Comparison of ENCODE assay signal across 13 mouse cellular contexts in genomic region chr19:53340423-53340822, GRCm38 (mm10). TPM values are rescaled to one million over a fixed set of nuclear protein-coding genes. Genes with fewer than 3 reads are reported as not detected.
A peak's percentile ranks its signal among the peaks of the same experiment; 100 is the strongest.
DNase-seq lines count a peak whose midpoint lies in the region; ATAC-seq and TF ChIP-seq lines count a peak whose summit lies in the region.
"Had no signal": no experiment of that assay in that cellular context is flagged by ENCODE, and none has a peak within 500 bp of the region (broad histone marks: within the 10 kb centered on the region; RNA-seq: fewer than 3 reads in every experiment).

No protein-coding gene starts in this region.

- H3K4me2 ChIP-seq in CH12.LX (ENCODE audit: insufficient read depth, low read depth, poor library complexity, severe bottlenecking) = peak overlapping the region; percentile 71
- H3K4me2 ChIP-seq in liver, embryonic 12.5 days = 0 out of 2 replicates have a peak overlapping the region, but pooled peaks have one; percentile 6
- H3K4me2 ChIP-seq: embryonic facial prominence, embryonic 13.5 days; stomach, embryonic 15.5 days had no signal

- H3K4me3 ChIP-seq in CH12.LX (replicated peaks in 1 of 3; ENCODE audit: low read depth in 2 of 3, low read length in 2 of 3, poor library complexity in 1 of 3) = peak overlapping the region in 1 of 3 experiments; percentile 36
- H3K4me3 ChIP-seq in liver, embryonic 12.5 days = no peak overlapping the region
- H3K4me3 ChIP-seq: embryonic facial prominence, embryonic 13.5 days; stomach, embryonic 15.5 days had no signal

- in situ Hi-C loops in CH12.LX (cut with MboI; ENCODE audit: low pct_ligation_motif_present, low pct_unique_long_range_greater_than_20kb, low sequenced_read_pairs) = loop anchor here (25.0 kb wide), 1 partner anchor 328 kb away; no protein-coding TSS in a partner anchor

- no peak for TF ChIP-seq EP300 in CH12.LX (IDR thresholded peaks at IDR 0.05; ENCODE audit: low read length)

- no peak for TF ChIP-seq POLR2A in CH12.LX (IDR thresholded peaks at IDR 0.05; ENCODE audit: low read depth, low read length)

- 0 out of 2 replicates have a peak, but pooled peaks cover 2% of the 10 kb centered on the region for H3K79me2 ChIP-seq in CH12.LX (replicated peaks; ENCODE audit: control insufficient read depth, extremely low read depth, insufficient read depth, poor library complexity, severe bottlenecking)

- H3K9me3 ChIP-seq in CH12.LX (replicated peaks; ENCODE audit: low read length) = peaks cover 2% of the 10 kb centered on the region
- H3K9me3 ChIP-seq in liver, embryonic 12.5 days (replicated peaks) = no peaks in the 10 kb centered on the region
- H3K9me3 ChIP-seq: embryonic facial prominence, embryonic 13.5 days; stomach, embryonic 15.5 days had no signal

- peaks cover 2 to 11% of the 10 kb centered on the region in 2 experiments; a peak in 3 of 4 replicates for H3K4me1 ChIP-seq in CH12.LX (ENCODE audit: control insufficient read depth in 1 of 2, insufficient read depth in 2 of 2)
- H3K4me1 ChIP-seq in liver, embryonic 12.5 days = peaks cover 19% of the 10 kb centered on the region
- H3K4me1 ChIP-seq: stomach, embryonic 15.5 days had no signal

- peak; percentile 34 for DNase-seq in heart, postnatal 4 days
- DNase-seq in heart, postnatal 25 days (ENCODE audit: low spot score) = no peak
- peak; percentile 72 for DNase-seq in CH12.LX (ENCODE audit: extremely low read depth)
- DNase-seq in kidney, adult 11 months = peak; percentile 79
- DNase-seq in frontal cortex, postnatal 36 days (ENCODE audit: low spot score in 2 of 2) = no peak
- DNase-seq in layer of hippocampus, postnatal 14 days (ENCODE audit: low spot score in 2 of 2) = no peak
- no peak for DNase-seq in left cerebral cortex, adult 18-20 months (ENCODE audit: low spot score in 2 of 2)

- ATAC-seq in liver, embryonic 12.5 days = no peak

- dilution Hi-C loops in CH12.LX (cut with MboI; ENCODE audit: extremely low pct_ligation_motif_present, extremely low pct_unique_long_range_greater_than_20kb, low sequenced_read_pairs) = no loop called here

- peaks cover 0 to 15% of the 10 kb centered on the region in 2 experiments for H3K36me3 ChIP-seq in CH12.LX (replicated peaks in 1 of 2; ENCODE audit: control insufficient read depth in 1 of 2, insufficient read depth in 1 of 2, low read length in 1 of 2)
- peaks cover 32% of the 10 kb centered on the region for H3K36me3 ChIP-seq in liver, embryonic 12.5 days

- intact Hi-C loops in heart, postnatal 25 days (cut with DNase I) = no loop called here

- no peak for TF ChIP-seq CTCF in CH12.LX (conservative IDR thresholded peaks at IDR 0.05 in 1 of 2, IDR thresholded peaks at IDR 0.05 in 1 of 2; ENCODE audit: low read depth in 2 of 2, low read length in 2 of 2)

- no peak overlapping the region for H3K27ac ChIP-seq in CH12.LX (ENCODE audit: insufficient read depth, low read depth)
- H3K27ac ChIP-seq in liver, embryonic 12.5 days = no peak overlapping the region
- H3K27ac ChIP-seq: stomach, embryonic 15.5 days had no signal

- no peaks in the 10 kb centered on the region for H3K27me3 ChIP-seq in CH12.LX (replicated peaks)
- H3K27me3 ChIP-seq in liver, embryonic 12.5 days (replicated peaks) = no peaks in the 10 kb centered on the region
- H3K27me3 ChIP-seq: embryonic facial prominence, embryonic 13.5 days; stomach, embryonic 15.5 days had no signal

- TF ChIP-seq RAD21 in CH12.LX (IDR thresholded peaks at IDR 0.05; ENCODE audit: low read depth, low read length) = no peak

- 15% methylated on average over 6 of the region's 6 CpGs for WGBS in liver, embryonic 12.5 days (ENCODE audit: insufficient replicate concordance)

- H3K9ac ChIP-seq in CH12.LX (ENCODE audit: insufficient read depth, low read depth) = no peak overlapping the region
- no peak overlapping the region for H3K9ac ChIP-seq in liver, embryonic 12.5 days
- H3K9ac ChIP-seq: embryonic facial prominence, embryonic 13.5 days; stomach, embryonic 15.5 days had no signal

TF ChIP-seq in CH12.LX, 34 proteins besides CTCF, POLR2A, EP300 and RAD21:
- TF ChIP-seq NELFE (IDR thresholded peaks at IDR 0.05; ENCODE audit: low read depth, low read length) = no peak
- no peak for TF ChIP-seq KAT2A (IDR thresholded peaks at IDR 0.05; ENCODE audit: insufficient replicate concordance, low read length)
- no peak for TF ChIP-seq RCOR1 (conservative IDR thresholded peaks at IDR 0.05; ENCODE audit: low read depth, low read length)
- TF ChIP-seq MXI1 (IDR thresholded peaks at IDR 0.05; ENCODE audit: low read depth, low read length) = no peak
- TF ChIP-seq BHLHE40 (IDR thresholded peaks at IDR 0.05; ENCODE audit: low read depth, low read length) = peak; percentile 26; the same call in 1 of the 2 replicates
- no peak for TF ChIP-seq ZKSCAN1 (IDR thresholded peaks at IDR 0.05; ENCODE audit: borderline replicate concordance, low read depth, low read length)
- TF ChIP-seq SIN3A (IDR thresholded peaks at IDR 0.05; ENCODE audit: low read length) = no peak
- no peak for TF ChIP-seq NRF1 (IDR thresholded peaks at IDR 0.05; ENCODE audit: low read depth, low read length)
- TF ChIP-seq JUND (conservative IDR thresholded peaks at IDR 0.05; ENCODE audit: low read depth, low read length) = peak; percentile 93
- peak; percentile 36; the same call in 1 of the 2 replicates for TF ChIP-seq ETS1 (conservative IDR thresholded peaks at IDR 0.05; ENCODE audit: low read depth, low read length)
- TF ChIP-seq ZMIZ1 (IDR thresholded peaks at IDR 0.05; ENCODE audit: low read depth, low read length) = no peak
- TF ChIP-seq POLR2AphosphoS2 (IDR thresholded peaks at IDR 0.05; ENCODE audit: low read depth, low read length) = no peak
- no peak for TF ChIP-seq IRF4 (IDR thresholded peaks at IDR 0.05; ENCODE audit: low read depth, low read length)
- TF ChIP-seq ELF1 (IDR thresholded peaks at IDR 0.05; ENCODE audit: low read depth, low read length) = no peak
- TF ChIP-seq MEF2A (IDR thresholded peaks at IDR 0.05; ENCODE audit: borderline replicate concordance, low read depth, low read length) = no peak
- no peak for TF ChIP-seq TBP (conservative IDR thresholded peaks at IDR 0.05; ENCODE audit: low read depth, low read length)
- peak; percentile 94 for TF ChIP-seq JUN (IDR thresholded peaks at IDR 0.05; ENCODE audit: insufficient read depth, low read depth, low read length)
- no peak for TF ChIP-seq TCF12 (IDR thresholded peaks at IDR 0.05; ENCODE audit: low read depth, low read length)
- TF ChIP-seq USF2 (conservative IDR thresholded peaks at IDR 0.05; ENCODE audit: low read depth, low read length) = peak; percentile 94
- TF ChIP-seq ZNF384 (IDR thresholded peaks at IDR 0.05; ENCODE audit: low read depth, low read length) = no peak
- no peak for TF ChIP-seq UBTF (IDR thresholded peaks at IDR 0.05; ENCODE audit: low read depth, low read length)
- TF ChIP-seq CHD2 (IDR thresholded peaks at IDR 0.05; ENCODE audit: low read length) = no peak
- TF ChIP-seq USF1 (IDR thresholded peaks at IDR 0.05; ENCODE audit: low read depth, low read length) = peak; percentile 89
- TF ChIP-seq MAZ (IDR thresholded peaks at IDR 0.05; ENCODE audit: low read depth, low read length) = no peak
- no peak for TF ChIP-seq SMC3 (IDR thresholded peaks at IDR 0.05; ENCODE audit: low read depth, low read length)
- peak; percentile 93 for TF ChIP-seq MAX (IDR thresholded peaks at IDR 0.05; ENCODE audit: low read length)
- TF ChIP-seq E2F4 (IDR thresholded peaks at IDR 0.05; ENCODE audit: insufficient replicate concordance, low read depth, low read length) = no peak
- no peak for TF ChIP-seq HCFC1 (IDR thresholded peaks at IDR 0.05; ENCODE audit: low read depth, low read length)
- TF ChIP-seq GABPA (IDR thresholded peaks at IDR 0.05; ENCODE audit: insufficient replicate concordance, low read depth, low read length) = no peak
- TF ChIP-seq MAFK (IDR thresholded peaks at IDR 0.05; ENCODE audit: insufficient replicate concordance, low read length) = no peak
- TF ChIP-seq ZC3H11A (IDR thresholded peaks at IDR 0.05; ENCODE audit: low read depth, low read length) = no peak
- TF ChIP-seq CHD1 (IDR thresholded peaks at IDR 0.05; ENCODE audit: low read depth, low read length) = no peak
- no peak for TF ChIP-seq MYC (IDR thresholded peaks at IDR 0.05; ENCODE audit: low read depth, low read length)
- no peak for TF ChIP-seq PAX5 (IDR thresholded peaks at IDR 0.05; ENCODE audit: low read length)

RNA-seq across cellular contexts. Expression of gene Mxi1, which starts 30.1 kb away (rescaled TPM):
- 10 to 100 TPM; 26.1 to 27.1 TPM for total RNA-seq in heart, postnatal 4 days (2021)
- 10 to 100 TPM; 41.8 to 44.4 TPM for total RNA-seq in heart, postnatal 25 days (2021)
- total RNA-seq in CH12.LX (2012; rRNA removed) = 8.1 and 19.9 TPM in 2 replicates
- 14.5 and 18.9 TPM in 2 replicates for total RNA-seq in CH12.LX (2014; rRNA removed)
- polyA plus RNA-seq in CH12.LX (2012; ENCODE audit: insufficient read length, low read depth) = 10.6 and 10.9 TPM in 2 replicates
- 38.3 and 39.3 TPM in 2 replicates for polyA plus RNA-seq in liver, embryonic 12.5 days (2016; fragmentation: Nextera tagmentation; extraction: Ambion mirVana)
- 10 to 100 TPM; 61.0 to 67.0 TPM for total RNA-seq in layer of hippocampus, postnatal 14 days (2021)
- total RNA-seq in left cerebral cortex, adult 18-20 months (2021) = 10 to 100 TPM; 76.1 to 89.7 TPM

RNA-seq across cellular contexts. Expression of gene Gm10197, which starts 31.1 kb away (rescaled TPM):
- total RNA-seq in heart, postnatal 4 days (2021) = not detected
- not detected for total RNA-seq in heart, postnatal 25 days (2021)
- total RNA-seq in CH12.LX (2012; rRNA removed) (3.9 TPM in 1 of 2 replicates, not detected in the other), CH12.LX (2014; rRNA removed) (not detected in 2 replicates)
- 11.5 TPM in 1 of 2 replicates, not detected in the other for polyA plus RNA-seq in CH12.LX (2012; ENCODE audit: insufficient read length, low read depth)
- polyA plus RNA-seq in liver, embryonic 12.5 days (2016; fragmentation: Nextera tagmentation; extraction: Ambion mirVana) = not detected in 2 replicates
- total RNA-seq in layer of hippocampus, postnatal 14 days (2021) = not detected
- not detected for total RNA-seq in left cerebral cortex, adult 18-20 months (2021)
- total RNA-seq: gastrocnemius, postnatal 4 days; layer of hippocampus, postnatal 10 days had no signal
- polyA plus RNA-seq: embryonic facial prominence, embryonic 13.5 days; lung, embryonic 16.5 days had no signal

RNA-seq across cellular contexts. Expression of gene Smndc1, which starts 50.0 kb away (rescaled TPM):
- total RNA-seq in heart, postnatal 4 days (2021) = 10 to 100 TPM; 43.2 to 48.2 TPM
- 10 to 100 TPM; 28.8 to 33.2 TPM for total RNA-seq in heart, postnatal 25 days (2021)
- total RNA-seq in CH12.LX (2012; rRNA removed) (20.5 and 20.9 TPM in 2 replicates), CH12.LX (2014; rRNA removed) (41.1 and 41.3 TPM in 2 replicates)
- polyA plus RNA-seq in CH12.LX (2012; ENCODE audit: insufficient read length, low read depth) = 96.6 and 104 TPM in 2 replicates
- 29.3 and 30.6 TPM in 2 replicates for polyA plus RNA-seq in liver, embryonic 12.5 days (2016; fragmentation: Nextera tagmentation; extraction: Ambion mirVana)
- 10 to 100 TPM; 34.9 to 36.8 TPM for total RNA-seq in layer of hippocampus, postnatal 14 days (2021)
- 10 to 100 TPM; 36.8 to 39.2 TPM for total RNA-seq in left cerebral cortex, adult 18-20 months (2021)

Comparison
In these comparisons a context has a peak if more than half of its experiments do, and no peak if none do; other contexts are left out.
1. DNase-seq: peak in heart, postnatal 4 days (single experiment), CH12.LX (single experiment) and kidney, adult 11 months (single experiment); none in heart, postnatal 25 days (single experiment), frontal cortex, postnatal 36 days (0 of 2), layer of hippocampus, postnatal 14 days (0 of 2) and left cerebral cortex, adult 18-20 months (0 of 2).